Mouse (Mus musculus) embryonic facial prominence, embryonic 10.5 days (tissue): ENCODE data around the gene Hdac9. TPM values are rescaled to one million over a fixed set of nuclear protein-coding genes. Genes with fewer than 3 reads are reported as not detected.
A peak's percentile ranks its signal among the peaks of the same experiment; 100 is the strongest.

Source experiments
- DNase-seq: peaks from one replicate; pipeline ENCODE4 v3.0.0-alpha.2; 2017; ENCODE audit warnings: low spot score
- H3K27ac ChIP-seq: fragments of 300-500 bp; sonication (generic); replicated peaks from 2 replicates; pipeline ENCODE4 v1.5.1; 2016; ENCODE audit warnings: mild to moderate bottlenecking
- H3K27me3 ChIP-seq: fragments of 300-500 bp; sonication (generic); replicated peaks from 2 replicates; pipeline ENCODE4 v1.6.1; 2016; ENCODE audit warnings: low read depth, mild to moderate bottlenecking; ENCODE audit not compliant: poor library complexity, severe bottlenecking
- H3K36me3 ChIP-seq: fragments of 300-500 bp; sonication (generic); replicated peaks from 2 replicates; pipeline ENCODE4 v1.6.1; 2016; ENCODE audit warnings: mild to moderate bottlenecking, moderate library complexity
- H3K4me1 ChIP-seq: fragments of 300-500 bp; sonication (generic); 2 replicates; pipeline ENCODE4 v1.6.1; 2016
- H3K4me3 ChIP-seq: fragments of 300-500 bp; sonication (generic); 2 replicates; pipeline ENCODE4 v1.5.1; 2016; ENCODE audit warnings: mild to moderate bottlenecking, moderate library complexity
- H3K9me3 ChIP-seq: fragments of 300-500 bp; sonication (generic); 2 replicates; pipeline ENCODE4 v1.6.1; 2016; ENCODE audit warnings: mild to moderate bottlenecking
- WGBS: fragments of 180-500 bp; shearing (Covaris S2); methylation state at CpG from one replicate; pipeline ENCODE4 v1.1.7; 2016; 5-methylcytosine and 5-hydroxymethylcytosine counted together
- polyA plus RNA-seq: library from polyadenylated mRNA; unstranded; fragments of >200 nt; fragmentation: Nextera tagmentation; extraction: Ambion mirVana; gene quantifications from 2 replicates; pipeline ENCODE4 v1.2.1, GENCODE M21; 2016

The Hdac9 gene
- polyA plus RNA-seq, 1 experiment from 2014 or later: 3.5 TPM

- no peak for DNase-seq
Observed at GRCm38 (mm10) chr12:34801752-34802151, 115.1 kb downstream of the Hdac9 start.

GRCm38 (mm10) chr12:34797389-34797788, 119.5 kb downstream of the Hdac9 start:
- WGBS: 63% methylated on average over 2 of the region's 2 CpGs
- Histone ChIP-seq H3K27ac (no peak overlapping the region), H3K9me3 (no peaks in the 10 kb centered on the region), H3K36me3 (no peaks in the 10 kb centered on the region), H3K4me3 (no peak overlapping the region), H3K27me3 (no peaks in the 10 kb centered on the region), H3K4me1 (peaks cover 16% of the 10 kb centered on the region; the same call in 1 of the 2 replicates)
- DNase-seq: no peak

More at GRCm38 (mm10) chr12:34801752-34802151, 115.1 kb downstream of the Hdac9 start:
- Histone ChIP-seq H3K4me1 (peaks cover 4% of the 10 kb centered on the region; the same call in 1 of the 2 replicates), H3K27ac (no peak overlapping the region), H3K9me3 (no peaks in the 10 kb centered on the region), H3K27me3 (no peaks in the 10 kb centered on the region), H3K4me3 (no peak overlapping the region), H3K36me3 (no peaks in the 10 kb centered on the region)

GRCm38 (mm10) chr12:34795487-34795886, 121.4 kb downstream of the Hdac9 start:
- H3K27ac ChIP-seq: no peak overlapping the region
- no peaks in the 10 kb centered on the region for H3K27me3 ChIP-seq
- H3K9me3 ChIP-seq: no peaks in the 10 kb centered on the region
- H3K4me1 ChIP-seq: peaks cover 34% of the 10 kb centered on the region
- no peak for DNase-seq
- H3K36me3 ChIP-seq: no peaks in the 10 kb centered on the region
- H3K4me3 ChIP-seq: no peak overlapping the region
- WGBS: 65% methylated on average over 4 of the region's 4 CpGs

- 45% methylated on average over 3 of the region's 3 CpGs for WGBS
- Histone ChIP-seq H3K27me3 (no peaks in the 10 kb centered on the region), H3K4me1 (peaks cover 31% of the 10 kb centered on the region), H3K36me3 (no peaks in the 10 kb centered on the region), H3K27ac (no peak overlapping the region), H3K9me3 (no peaks in the 10 kb centered on the region), H3K4me3 (no peak overlapping the region)
- peak; percentile 53 for DNase-seq
Observed at GRCm38 (mm10) chr12:34792113-34792452, 124.8 kb downstream of the Hdac9 start.

GRCm38 (mm10) chr12:34791213-34792112, 125.4 kb downstream of the Hdac9 start:
- Histone ChIP-seq H3K9me3 (no peaks in the 10 kb centered on the region), H3K4me1 (peaks cover 30% of the 10 kb centered on the region), H3K36me3 (no peaks in the 10 kb centered on the region), H3K27ac (no peak overlapping the region), H3K4me3 (no peak overlapping the region), H3K27me3 (no peaks in the 10 kb centered on the region)
- 83% methylated on average over 10 of the region's 10 CpGs for WGBS
- no peak for DNase-seq

- H3K27ac ChIP-seq: no peak overlapping the region
- H3K36me3 ChIP-seq: no peaks in the 10 kb centered on the region
- H3K27me3 ChIP-seq: no peaks in the 10 kb centered on the region
- WGBS: 86% methylated on average over 10 of the region's 10 CpGs
- H3K4me3 ChIP-seq: no peak overlapping the region
- H3K4me1 ChIP-seq: peaks cover 22% of the 10 kb centered on the region
- DNase-seq: no peak
- H3K9me3 ChIP-seq: no peaks in the 10 kb centered on the region
Observed at GRCm38 (mm10) chr12:34789031-34789982, 127.6 kb downstream of the Hdac9 start.

- no peaks in the 10 kb centered on the region for H3K27me3 ChIP-seq
- H3K9me3 ChIP-seq: no peaks in the 10 kb centered on the region
- H3K4me3 ChIP-seq: no peak overlapping the region
- no peaks in the 10 kb centered on the region for H3K36me3 ChIP-seq
- no peak overlapping the region for H3K27ac ChIP-seq
- DNase-seq: no peak
- peaks cover 18% of the 10 kb centered on the region for H3K4me1 ChIP-seq
Observed at GRCm38 (mm10) chr12:34787380-34787779, 129.5 kb downstream of the Hdac9 start.

- Histone ChIP-seq H3K4me1 (no peaks in the 10 kb centered on the region), H3K9me3 (no peaks in the 10 kb centered on the region), H3K27me3 (no peaks in the 10 kb centered on the region), H3K27ac (no peak overlapping the region), H3K4me3 (no peak overlapping the region), H3K36me3 (no peaks in the 10 kb centered on the region)
- DNase-seq: no peak
- 90% methylated on average over 6 of the region's 6 CpGs for WGBS
Observed at GRCm38 (mm10) chr12:34783574-34783973, 133.3 kb downstream of the Hdac9 start.

- no peaks in the 10 kb centered on the region for H3K9me3 ChIP-seq
- 80% methylated on average over 6 of the region's 6 CpGs for WGBS
- no peak overlapping the region for H3K4me3 ChIP-seq
- H3K36me3 ChIP-seq: no peaks in the 10 kb centered on the region
- H3K27me3 ChIP-seq: no peaks in the 10 kb centered on the region
- H3K4me1 ChIP-seq: peaks cover 5% of the 10 kb centered on the region; the same call in 1 of the 2 replicates
- DNase-seq: no peak
- H3K27ac ChIP-seq: no peak overlapping the region
Observed at GRCm38 (mm10) chr12:34779368-34779957, 137.4 kb downstream of the Hdac9 start.

GRCm38 (mm10) chr12:34776170-34776569, 140.7 kb downstream of the Hdac9 start:
- Histone ChIP-seq H3K27ac (no peak overlapping the region), H3K27me3 (no peaks in the 10 kb centered on the region), H3K4me1 (peaks cover 5% of the 10 kb centered on the region; the same call in 1 of the 2 replicates), H3K4me3 (no peak overlapping the region), H3K9me3 (no peaks in the 10 kb centered on the region), H3K36me3 (no peaks in the 10 kb centered on the region)
- DNase-seq: no peak
- 61% methylated on average over 3 of the region's 3 CpGs for WGBS

GRCm38 (mm10) chr12:34774071-34774470, 142.8 kb downstream of the Hdac9 start:
- no peak for DNase-seq
- no peaks in the 10 kb centered on the region for H3K9me3 ChIP-seq
- no peaks in the 10 kb centered on the region for H3K36me3 ChIP-seq
- no peak overlapping the region for H3K27ac ChIP-seq
- WGBS: 70% methylated on average over 5 of the region's 5 CpGs
- no peak overlapping the region for H3K4me3 ChIP-seq
- peaks cover 5% of the 10 kb centered on the region; the same call in 1 of the 2 replicates for H3K4me1 ChIP-seq
- H3K27me3 ChIP-seq: no peaks in the 10 kb centered on the region

GRCm38 (mm10) chr12:34767226-34767775, 149.6 kb downstream of the Hdac9 start:
- Histone ChIP-seq H3K27me3 (no peaks in the 10 kb centered on the region), H3K27ac (no peak overlapping the region), H3K9me3 (no peaks in the 10 kb centered on the region), H3K4me3 (no peak overlapping the region), H3K4me1 (no peaks in the 10 kb centered on the region), H3K36me3 (no peaks in the 10 kb centered on the region)
- no peak for DNase-seq
- WGBS: 74% methylated on average over 6 of the region's 6 CpGs
